In genomic region chr5:127336908-127337265, GRCm38 (mm10) we compare ENCODE assay signal across 12 mouse cellular contexts.
DNase-seq lines count a peak whose midpoint lies in the region; ATAC-seq and TF ChIP-seq lines count a peak whose summit lies in the region.
"Had no signal": no experiment of that assay in that cellular context is flagged by ENCODE, and none has a peak within 500 bp of the region (broad histone marks: within the 10 kb centered on the region; RNA-seq: fewer than 3 reads in every experiment).

No protein-coding gene starts in this region.

- H3K4me1 ChIP-seq in intestine, embryonic 14.5 days (replicated peaks; ENCODE audit: control insufficient read depth, insufficient read depth, low read length): peaks cover 15% of the 10 kb centered on the region; the same call in 1 of the 2 replicates
- no peaks in the 10 kb centered on the region for H3K4me1 ChIP-seq in intestine, postnatal 0 days (replicated peaks; ENCODE audit: control insufficient read depth, insufficient read depth, low read length)
- peaks cover 39% of the 10 kb centered on the region for H3K4me1 ChIP-seq in embryonic facial prominence, embryonic 12.5 days
- H3K4me1 ChIP-seq in hindbrain, embryonic 13.5 days (replicated peaks): peaks cover 40% of the 10 kb centered on the region
- H3K4me1 ChIP-seq in midbrain, embryonic 15.5 days: peaks cover 28% of the 10 kb centered on the region

- no peaks in the 10 kb centered on the region for H3K9me3 ChIP-seq in intestine, embryonic 14.5 days (ENCODE audit: control insufficient read depth, low read length)
- no peaks in the 10 kb centered on the region for H3K9me3 ChIP-seq in intestine, postnatal 0 days (ENCODE audit: control insufficient read depth)
- H3K9me3 ChIP-seq in embryonic facial prominence, embryonic 12.5 days: no peaks in the 10 kb centered on the region
- H3K9me3 ChIP-seq in hindbrain, embryonic 13.5 days: no peaks in the 10 kb centered on the region
- no peaks in the 10 kb centered on the region for H3K9me3 ChIP-seq in midbrain, embryonic 15.5 days
- H3K9me3 ChIP-seq: heart, embryonic 12.5 days; stomach, embryonic 15.5 days had no signal

- no peaks in the 10 kb centered on the region for H3K27me3 ChIP-seq in intestine, embryonic 14.5 days (replicated peaks; ENCODE audit: control insufficient read depth, insufficient read depth, low read length)
- H3K27me3 ChIP-seq in intestine, postnatal 0 days (replicated peaks; ENCODE audit: control insufficient read depth, insufficient read depth, low read length): no peaks in the 10 kb centered on the region
- no peaks in the 10 kb centered on the region for H3K27me3 ChIP-seq in embryonic facial prominence, embryonic 12.5 days
- peaks cover 5% of the 10 kb centered on the region; the same call in 1 of the 2 replicates for H3K27me3 ChIP-seq in hindbrain, embryonic 13.5 days
- 0 out of 2 replicates have a peak, but pooled peaks cover 3% of the 10 kb centered on the region for H3K27me3 ChIP-seq in midbrain, embryonic 15.5 days (replicated peaks)
- H3K27me3 ChIP-seq: stomach, embryonic 15.5 days had no signal

- ATAC-seq in intestine, embryonic 14.5 days (replicated peaks; ENCODE audit: low FRiP score, low TSS enrichment, low read depth): no peak
- ATAC-seq in intestine, postnatal 0 days: no peak
- no peak for ATAC-seq in embryonic facial prominence, embryonic 12.5 days (ENCODE audit: insufficient number of reproducible peaks, insufficient read depth, low FRiP score, low TSS enrichment)
- no peak for ATAC-seq in hindbrain, embryonic 13.5 days (ENCODE audit: low FRiP score)
- no peak for ATAC-seq in midbrain, embryonic 15.5 days (replicated peaks)
- ATAC-seq in megakaryocyte-erythroid progenitor cell, adult 5-6 weeks (replicated peaks; ENCODE audit: low FRiP score, low TSS enrichment, poor library complexity, severe bottlenecking): no peak

- TF ChIP-seq CTCF in intestine, postnatal 0 days (IDR thresholded peaks at IDR 0.05; ENCODE audit: low read depth): no peak

- H3K27ac ChIP-seq in intestine, embryonic 14.5 days (ENCODE audit: low read depth): no peak overlapping the region
- no peak overlapping the region for H3K27ac ChIP-seq in intestine, postnatal 0 days (ENCODE audit: low read depth, low read length)
- H3K27ac ChIP-seq in embryonic facial prominence, embryonic 12.5 days: peak overlapping the region; percentile 33
- peak overlapping the region; percentile 35; the same call in 1 of the 2 replicates for H3K27ac ChIP-seq in hindbrain, embryonic 13.5 days
- H3K27ac ChIP-seq in midbrain, embryonic 15.5 days: peak overlapping the region; percentile 69; the same call in 1 of the 2 replicates
- H3K27ac ChIP-seq: stomach, embryonic 15.5 days had no signal

- H3K36me3 ChIP-seq in intestine, embryonic 14.5 days (ENCODE audit: control insufficient read depth, insufficient read depth, low read length): no peaks in the 10 kb centered on the region
- no peaks in the 10 kb centered on the region for H3K36me3 ChIP-seq in intestine, postnatal 0 days (ENCODE audit: control insufficient read depth, insufficient read depth)
- H3K36me3 ChIP-seq in embryonic facial prominence, embryonic 12.5 days: no peaks in the 10 kb centered on the region
- no peaks in the 10 kb centered on the region for H3K36me3 ChIP-seq in hindbrain, embryonic 13.5 days
- H3K36me3 ChIP-seq in midbrain, embryonic 15.5 days (replicated peaks): no peaks in the 10 kb centered on the region
- H3K36me3 ChIP-seq: heart, embryonic 12.5 days; stomach, embryonic 15.5 days had no signal

- H3K4me3 ChIP-seq in intestine, embryonic 14.5 days (ENCODE audit: low read depth, low read length): no peak overlapping the region
- no peak overlapping the region for H3K4me3 ChIP-seq in intestine, postnatal 0 days (ENCODE audit: low read depth, low read length)
- H3K4me3 ChIP-seq in embryonic facial prominence, embryonic 12.5 days: no peak overlapping the region
- H3K4me3 ChIP-seq in hindbrain, embryonic 13.5 days: no peak overlapping the region
- no peak overlapping the region for H3K4me3 ChIP-seq in midbrain, embryonic 15.5 days
- H3K4me3 ChIP-seq: heart, embryonic 12.5 days; stomach, embryonic 15.5 days had no signal

- 32% methylated on average over 5 of the region's 5 CpGs for WGBS in intestine, embryonic 14.5 days
- 45% methylated on average over 5 of the region's 5 CpGs for WGBS in intestine, postnatal 0 days
- 16% methylated on average over 5 of the region's 5 CpGs for whole genome bisulfite sequencing in embryonic facial prominence, embryonic 12.5 days
- WGBS in hindbrain, embryonic 13.5 days: 15% methylated on average over 5 of the region's 5 CpGs
- WGBS in midbrain, embryonic 15.5 days: 9% methylated on average over 5 of the region's 5 CpGs

- no peak overlapping the region for H3K9ac ChIP-seq in intestine, embryonic 14.5 days (ENCODE audit: low read length)
- no peak overlapping the region for H3K9ac ChIP-seq in intestine, postnatal 0 days (ENCODE audit: low read depth, low read length)
- no peak overlapping the region for H3K9ac ChIP-seq in embryonic facial prominence, embryonic 12.5 days
- H3K9ac ChIP-seq in hindbrain, embryonic 13.5 days: no peak overlapping the region
- H3K9ac ChIP-seq in midbrain, embryonic 15.5 days: no peak overlapping the region
- H3K9ac ChIP-seq: heart, embryonic 12.5 days; stomach, embryonic 15.5 days had no signal

- H3K4me2 ChIP-seq in intestine, embryonic 14.5 days (ENCODE audit: low read length): peak overlapping the region; percentile 35
- no peak overlapping the region for H3K4me2 ChIP-seq in intestine, postnatal 0 days (replicated peaks; ENCODE audit: low read depth)
- peak overlapping the region; percentile 34 for H3K4me2 ChIP-seq in embryonic facial prominence, embryonic 12.5 days (replicated peaks)
- H3K4me2 ChIP-seq in hindbrain, embryonic 13.5 days: peak overlapping the region; percentile 36
- H3K4me2 ChIP-seq in midbrain, embryonic 15.5 days: peak overlapping the region; percentile 38

- no peak for DNase-seq in intestine, embryonic 14.5 days (ENCODE audit: low spot score)
- DNase-seq in layer of hippocampus, postnatal 10 days (ENCODE audit: low spot score in 2 of 2): no peak
- no peak for DNase-seq in liver
- DNase-seq: cerebellum, postnatal 25 days; kidney, adult 8-10 months had no signal

Comparison
In these comparisons a context has a peak if more than half of its experiments do, and no peak if none do; other contexts are left out.
1. H3K27ac ChIP-seq: peak in embryonic facial prominence, embryonic 12.5 days (single experiment), hindbrain, embryonic 13.5 days (single experiment) and midbrain, embryonic 15.5 days (single experiment); none in intestine, embryonic 14.5 days (single experiment) and intestine, postnatal 0 days (single experiment).